Mouse (Mus musculus): Measurements from ENCODE around the gene Anks1.
A peak's percentile ranks its signal among the peaks of the same experiment; 100 is the strongest.

Anks1 gene

GRCm38 (mm10) chr17:28050210-28050609 lies 141.1 kb downstream of the Anks1 start:
- no peak for DNase-seq (ENCODE audit: extremely low spot score)

GRCm38 (mm10) chr17:28052293-28052863 lies 143.3 kb downstream of the Anks1 start:
- no peak for DNase-seq (ENCODE audit: extremely low spot score)

- DNase-seq (ENCODE audit: extremely low spot score): no peak
Observed at GRCm38 (mm10) chr17:28058346-28058745, 149.2 kb downstream of the Anks1 start.

GRCm38 (mm10) chr17:28060681-28061080 lies 151.6 kb downstream of the Anks1 start:
- no peak for DNase-seq (ENCODE audit: extremely low spot score)

- no peak for DNase-seq (ENCODE audit: extremely low spot score)
Observed at GRCm38 (mm10) chr17:28061472-28061871, 152.4 kb downstream of the Anks1 start.

GRCm38 (mm10) chr17:28062710-28063109 lies 153.6 kb downstream of the Anks1 start:
- DNase-seq (ENCODE audit: extremely low spot score): no peak

- DNase-seq (ENCODE audit: extremely low spot score): no peak
Observed at GRCm38 (mm10) chr17:28063163-28063562, 154.1 kb downstream of the Anks1 start.

GRCm38 (mm10) chr17:28067303-28067702 lies 158.2 kb downstream of the Anks1 start:
- no peak for DNase-seq (ENCODE audit: extremely low spot score)

- no peak for DNase-seq (ENCODE audit: extremely low spot score)
Observed at GRCm38 (mm10) chr17:28069446-28069845, 160.3 kb downstream of the Anks1 start.

- no peak for DNase-seq (ENCODE audit: extremely low spot score)
Observed at GRCm38 (mm10) chr17:28070256-28070655, 161.2 kb downstream of the Anks1 start.

GRCm38 (mm10) chr17:28072730-28073129 lies 163.6 kb downstream of the Anks1 start:
- DNase-seq (ENCODE audit: extremely low spot score): no peak

GRCm38 (mm10) chr17:28074486-28074885 lies 165.4 kb downstream of the Anks1 start:
- DNase-seq (ENCODE audit: extremely low spot score): no peak

GRCm38 (mm10) chr17:28078028-28078427 lies 168.9 kb downstream of the Anks1 start:
- no peak for DNase-seq (ENCODE audit: extremely low spot score)

- DNase-seq (ENCODE audit: extremely low spot score): peak; percentile 86
Observed at GRCm38 (mm10) chr17:28079618-28080017, 170.5 kb downstream of the Anks1 start.

GRCm38 (mm10) chr17:28080045-28080816 lies 171.1 kb downstream of the Anks1 start, which contains the start of gene Tcp11:
Tcp11 (minus strand) TSS chr17:28080639.
- DNase-seq (ENCODE audit: extremely low spot score): peak; percentile 78

GRCm38 (mm10) chr17:28080817-28081165 lies 171.7 kb downstream of the Anks1 start:
- DNase-seq (ENCODE audit: extremely low spot score): no peak

- peak; percentile 59 for DNase-seq (ENCODE audit: extremely low spot score)
Observed at GRCm38 (mm10) chr17:28081385-28081784, 172.3 kb downstream of the Anks1 start.

GRCm38 (mm10) chr17:28081856-28082255 lies 172.8 kb downstream of the Anks1 start:
- DNase-seq (ENCODE audit: extremely low spot score): no peak

- DNase-seq (ENCODE audit: extremely low spot score): no peak
Observed at GRCm38 (mm10) chr17:28082863-28083262, 173.8 kb downstream of the Anks1 start.

GRCm38 (mm10) chr17:28084395-28084905 lies 175.3 kb downstream of the Anks1 start:
- no peak for DNase-seq (ENCODE audit: extremely low spot score)

GRCm38 (mm10) chr17:28084964-28085363 lies 175.9 kb downstream of the Anks1 start:
- DNase-seq (ENCODE audit: extremely low spot score): peak; percentile 93

GRCm38 (mm10) chr17:28087430-28087829 lies 178.3 kb downstream of the Anks1 start:
- peak; percentile 61 for DNase-seq (ENCODE audit: extremely low spot score)

- DNase-seq (ENCODE audit: extremely low spot score): no peak
Observed at GRCm38 (mm10) chr17:28088718-28089117, 179.6 kb downstream of the Anks1 start.
